Mouse (Mus musculus) left cerebral cortex, adult 18-20 months (tissue): Measurements from ENCODE around the gene Acat3. TPM values are rescaled to one million over a fixed set of nuclear protein-coding genes. Genes with fewer than 3 reads are reported as not detected.
"Not testable (repeated sequence)": the region's sequence is repeated elsewhere in the genome, so short reads cannot be mapped to it uniquely, and the experiment has no call there.

Source experiments
- DNase-seq, 2 experiments: peaks; one replicate each; pipeline ENCODE4 v3.0.0; 2021 to 2022; ENCODE audit warnings: low spot score in 2 of 2, mixed read lengths in 1 of 2
- long read RNA-seq, 2 experiments: library from polyadenylated mRNA; stranded (forward); transcript quantifications; one replicate each; pipeline ENCODE4 v2.0.0; 2021
- total RNA-seq, 2 experiments: library from RNA; stranded (reverse); gene quantifications; 2 replicates each; pipeline ENCODE4 v1.2.3; 2021

Gene Acat3
- 1 to 10 TPM; 4.8 to 5.5 TPM for total RNA-seq
- long read RNA-seq, experiment 1, partial matches to known transcripts = 1 of 4 reads
- long read RNA-seq, experiment 1, other reads (novel, unspliced or antisense) = 1 of 4 reads
- long read RNA-seq, experiment 2, partial matches to known transcripts = 0 of 1 reads
- long read RNA-seq, experiment 2, other reads (novel, unspliced or antisense) = 0 of 1 reads

GRCm38 (mm10) chr17:12940151-12940805 lies at the start of gene Acat3:
Acat3 (minus strand) TSS chr17:12940600.
- DNase-seq = no peak

DNA sequence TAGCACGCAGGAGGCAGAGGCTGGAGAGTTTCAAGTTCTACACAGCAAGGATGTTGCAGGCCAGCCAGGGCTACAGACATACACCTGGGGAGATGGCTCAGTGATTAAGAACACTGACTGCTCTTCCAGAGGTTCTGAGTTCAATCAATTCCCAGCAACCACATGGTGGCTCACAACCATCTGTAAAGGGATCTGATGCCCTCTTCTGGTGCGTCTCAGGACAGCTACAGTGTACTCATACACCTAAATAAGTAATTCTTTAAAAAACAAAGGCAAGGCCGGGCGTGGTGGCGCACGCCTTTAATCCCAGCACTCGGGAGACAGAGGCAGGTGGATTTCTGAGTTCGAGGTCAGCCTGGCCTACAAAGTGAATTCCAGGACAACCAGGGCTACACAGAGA lies 47.7 kb upstream of the Acat3 start:
- not testable (repeated sequence) for DNase-seq

GRCm38 (mm10) chr17:12983988-12984387 lies 43.6 kb upstream of the Acat3 start:
- DNase-seq = no peak

- DNase-seq = no peak
These were observed 38.1 kb upstream of the Acat3 start for GRCm38 (mm10) chr17:12978546-12978945.

DNA sequence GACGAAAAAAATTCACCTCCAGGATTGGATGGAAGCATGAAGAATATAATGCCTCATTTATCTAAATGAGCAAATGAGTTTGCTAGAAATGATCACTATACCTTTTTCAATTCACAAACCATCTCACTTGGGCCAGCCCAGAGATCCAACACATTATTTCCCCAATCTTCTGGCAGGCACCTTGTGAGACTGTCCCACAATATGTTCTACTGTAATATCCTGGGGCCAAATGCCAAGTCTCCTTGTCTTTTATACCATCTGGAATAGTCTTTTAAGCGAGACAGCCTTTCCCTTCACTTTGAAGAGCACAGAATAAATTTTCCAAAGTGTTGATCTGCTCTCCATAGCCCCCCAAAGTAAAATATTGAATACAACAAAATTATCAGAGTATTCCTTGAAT lies 33.5 kb upstream of the Acat3 start:
- DNase-seq = no peak

- DNase-seq = no peak
These were observed 26.8 kb upstream of the Acat3 start for GRCm38 (mm10) chr17:12967173-12967572.

- DNase-seq = no peak
These were observed 23.1 kb upstream of the Acat3 start for GRCm38 (mm10) chr17:12963476-12963875.

- DNase-seq = peak; percentile 91 to 94
These were observed 20.0 kb upstream of the Acat3 start, which contains the start of gene Acat2 for GRCm38 (mm10) chr17:12960331-12960873. Acat2 (minus strand) TSS chr17:12960747.

DNA sequence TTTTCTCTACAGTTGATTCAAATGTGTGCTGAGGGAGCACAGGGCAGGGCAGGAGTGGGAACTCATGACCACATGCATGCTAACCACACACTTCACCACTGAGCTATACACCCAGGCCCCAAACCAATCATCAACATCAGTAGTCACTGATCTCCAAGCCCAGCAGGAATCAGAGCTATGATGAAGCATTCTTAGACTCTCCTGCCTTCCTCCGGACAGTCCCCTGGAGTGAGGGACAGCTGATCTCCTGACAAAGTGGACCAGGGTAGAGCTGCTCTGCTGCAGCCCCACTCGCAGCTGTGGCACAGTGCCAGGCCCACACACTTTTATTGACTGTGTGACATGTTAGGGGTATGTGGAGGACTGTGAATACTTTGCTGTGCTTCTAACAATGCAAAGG lies 19.0 kb upstream of the Acat3 start:
- not testable (repeated sequence) for DNase-seq

- no peak for DNase-seq
These were observed 16.3 kb upstream of the Acat3 start for GRCm38 (mm10) chr17:12956664-12957063.

DNA sequence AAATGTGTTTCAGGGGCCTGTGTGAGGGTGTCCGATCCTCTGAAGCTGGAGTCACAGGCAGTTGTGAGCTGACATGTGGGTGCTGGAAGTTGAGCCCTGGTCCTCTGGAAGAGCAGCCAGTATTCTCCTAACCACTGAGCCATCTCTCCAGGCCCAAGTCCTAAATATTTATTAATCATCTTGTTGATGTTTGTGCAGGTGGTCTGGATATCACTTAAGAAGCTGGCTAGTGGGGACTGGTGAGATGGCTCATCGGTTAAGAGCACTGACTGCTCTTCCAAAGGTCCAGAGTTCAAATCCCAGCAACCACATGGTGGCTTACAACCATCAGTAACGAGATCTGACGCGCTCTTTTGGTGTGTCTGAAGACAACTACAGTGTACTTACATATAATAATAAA lies 9.3 kb upstream of the Acat3 start:
- DNase-seq = no peak

DNA sequence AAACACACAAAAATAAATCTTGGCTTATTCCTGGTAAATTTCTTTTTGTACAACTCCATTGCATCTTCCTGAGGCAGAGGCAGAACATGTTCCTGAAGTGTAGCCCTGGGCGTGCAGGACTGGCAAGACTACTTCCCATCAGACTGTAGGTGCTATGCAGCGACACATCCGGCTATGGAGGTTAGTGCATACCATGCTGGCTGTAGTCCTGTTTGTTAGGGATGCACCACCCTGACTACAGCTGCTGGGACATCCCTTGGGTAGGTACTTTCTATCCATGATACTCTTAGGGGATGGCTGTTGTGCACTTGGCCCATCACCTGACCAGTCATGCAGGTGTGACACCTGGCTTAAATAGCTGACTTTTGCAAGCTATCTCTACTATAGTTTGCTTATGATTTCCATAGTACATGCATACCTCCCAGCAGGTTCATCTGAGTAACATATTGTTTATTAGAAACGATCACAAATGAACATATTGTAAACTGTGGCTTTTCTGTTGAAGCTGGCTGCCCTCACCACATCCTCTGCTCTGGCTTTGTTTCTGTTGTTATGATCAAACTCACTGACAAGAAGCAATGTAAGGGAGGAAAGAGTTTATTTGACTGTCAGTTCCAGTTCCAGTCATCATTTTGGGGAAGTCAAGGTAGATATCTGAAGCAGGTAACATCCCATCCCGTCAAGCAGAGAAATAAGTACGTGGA lies 2.2 kb upstream of the Acat3 start:
- DNase-seq = no peak

GRCm38 (mm10) chr17:12941543-12942260 lies 1.3 kb upstream of the Acat3 start:
- DNase-seq = no peak

- not testable (repeated sequence) for DNase-seq
These were observed 837 bp downstream of the Acat3 start for GRCm38 (mm10) chr17:12939377-12940148.

DNA sequence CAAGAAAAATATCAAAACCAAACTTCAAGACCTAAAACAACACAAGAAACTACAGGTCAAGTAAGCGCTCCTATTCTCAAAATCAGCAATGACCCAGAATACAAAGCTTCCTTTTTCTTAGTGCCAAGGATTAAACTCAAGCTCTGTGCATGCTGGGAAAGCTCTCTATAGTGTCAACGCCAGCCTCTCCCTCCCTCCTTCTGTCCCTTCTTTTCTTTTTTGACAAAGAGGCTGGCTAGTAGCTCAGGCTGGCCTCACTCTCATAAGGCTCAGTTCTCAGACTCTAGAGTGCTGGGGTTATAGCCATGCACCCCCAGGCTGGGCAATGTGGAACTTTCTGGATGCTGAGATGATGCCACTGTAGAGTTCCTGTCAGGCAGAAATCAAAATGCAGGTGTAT lies 2.3 kb downstream of the Acat3 start:
- no peak for DNase-seq

GRCm38 (mm10) chr17:12937412-12937970 lies 2.9 kb downstream of the Acat3 start:
- DNase-seq = no peak

- no peak for DNase-seq
These were observed 4.7 kb downstream of the Acat3 start for GRCm38 (mm10) chr17:12935719-12936118.

DNA sequence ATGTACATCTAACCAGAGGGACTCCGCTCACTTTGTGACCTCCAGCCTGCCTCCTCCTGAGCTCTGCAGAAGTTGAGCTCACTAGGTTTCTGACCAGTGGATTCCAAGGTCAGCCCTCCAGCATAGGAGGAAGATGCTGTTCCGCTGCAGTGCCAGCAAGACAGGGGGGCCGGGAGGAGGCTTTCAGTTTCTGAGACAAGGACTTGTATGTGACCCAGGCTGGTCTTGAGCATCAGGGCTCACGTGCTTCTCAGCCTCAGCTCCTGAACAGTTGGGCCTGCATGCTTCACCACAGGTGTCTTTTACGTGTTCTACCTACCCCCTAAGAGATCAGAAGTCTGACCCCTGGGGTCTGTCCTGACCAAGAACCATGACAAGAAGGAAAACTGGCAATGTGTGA lies 8.8 kb downstream of the Acat3 start:
- not testable (repeated sequence) for DNase-seq

GRCm38 (mm10) chr17:12925703-12926180 lies 14.7 kb downstream of the Acat3 start:
- DNase-seq = no peak

DNA sequence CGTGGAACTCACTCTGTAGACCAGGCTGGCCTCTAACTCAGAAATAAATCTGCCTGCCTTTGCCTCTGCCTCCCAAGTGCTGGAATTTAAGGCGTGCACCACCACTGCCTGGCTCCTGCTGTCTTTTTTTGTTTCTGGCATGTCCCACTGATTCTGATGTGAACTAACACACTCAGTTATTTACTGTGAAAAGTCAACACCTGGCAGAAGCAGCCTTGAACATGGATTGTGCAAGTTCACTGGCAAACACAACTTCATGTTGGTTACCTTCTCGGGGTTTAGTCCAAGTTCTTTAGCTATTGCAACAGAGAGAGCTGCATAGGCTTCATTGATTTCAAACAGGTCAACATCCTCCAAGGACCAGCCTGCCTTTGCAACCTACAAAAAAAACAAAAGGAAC lies 15.4 kb downstream of the Acat3 start:
- DNase-seq = no peak
